Mouse (Mus musculus): ENCODE measurements at regions not wholly inside any gene's neighbourhood (a gene's known extent, or its start where the extent isn't known, plus 50 kb on each side); places are given as distances from the start of the nearest gene placed in this dataset. TPM values are rescaled to one million over a fixed set of nuclear protein-coding genes. Genes with fewer than 3 reads are reported as not detected.

DNA sequence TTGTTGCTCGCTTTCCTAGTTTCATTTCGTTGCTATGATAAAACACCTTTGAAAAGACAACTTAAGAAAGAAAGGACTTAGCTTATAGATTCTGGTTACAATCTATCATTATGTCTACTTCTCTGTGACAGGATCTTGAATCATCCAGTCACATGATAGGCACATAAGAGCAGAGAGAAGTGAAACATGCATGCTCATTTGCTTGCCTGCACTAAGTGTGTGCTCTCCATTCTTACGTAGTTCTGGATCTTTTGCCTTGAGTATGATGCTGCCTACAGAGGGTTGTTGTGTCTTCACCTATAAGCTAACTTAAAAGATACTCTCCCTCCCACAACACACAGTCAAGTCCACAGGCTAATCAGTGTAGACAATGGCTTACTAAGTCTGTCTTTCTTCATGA lies 62.1 kb upstream of the Pou1f1 start:
- Histone ChIP-seq H3K4me2 (replicated peaks; ENCODE audit: low read depth, low read length) (no peak overlapping the region), H3K4me1 (ENCODE audit: insufficient read depth, low read length) (no peaks in the 10 kb centered on the region), H3K27me3 (ENCODE audit: insufficient read depth, low read length) (no peaks in the 10 kb centered on the region), H3K9me3 (ENCODE audit: low read length) (no peaks in the 10 kb centered on the region), H3K27ac (ENCODE audit: low read length) (no peak overlapping the region), H3K9ac (replicated peaks; ENCODE audit: low read length) (no peak overlapping the region), H3K36me3 (ENCODE audit: insufficient read depth, low read length) (no peaks in the 10 kb centered on the region), H3K4me3 (ENCODE audit: low read length) (no peak overlapping the region)
- WGBS = 91% methylated on average over 3 of the region's 3 CpGs
- ATAC-seq (ENCODE audit: low FRiP score, low TSS enrichment) = no peak

DNA sequence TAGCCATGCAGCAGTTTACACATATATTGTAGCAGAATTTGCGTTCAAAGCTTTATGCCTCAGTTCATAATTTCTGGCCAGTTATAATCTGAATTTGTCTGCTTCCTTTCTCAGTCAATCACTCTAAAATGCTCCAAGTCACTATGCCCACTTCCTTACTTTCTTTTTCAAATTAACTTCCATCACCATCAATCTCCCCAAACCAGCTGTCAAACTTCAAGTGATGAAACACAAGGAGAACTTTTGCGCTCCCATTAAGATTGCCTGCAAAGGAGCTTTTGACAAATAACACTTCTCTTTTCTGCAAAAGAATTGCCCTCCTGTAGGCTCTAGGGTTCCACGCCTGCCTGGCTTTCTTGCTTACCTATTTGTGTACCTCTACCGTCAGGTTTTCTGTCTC lies 50.6 kb upstream of the Pou1f1 start:
- no peaks in the 10 kb centered on the region for H3K4me1 ChIP-seq (ENCODE audit: insufficient read depth, low read length)
- H3K27me3 ChIP-seq (ENCODE audit: insufficient read depth, low read length) = no peaks in the 10 kb centered on the region
- H3K4me3 ChIP-seq (ENCODE audit: low read length) = no peak overlapping the region
- no peak for ATAC-seq (ENCODE audit: low FRiP score, low TSS enrichment)
- WGBS = 77% methylated on average over 4 of the region's 4 CpGs
- H3K27ac ChIP-seq (ENCODE audit: low read length) = no peak overlapping the region
- no peaks in the 10 kb centered on the region for H3K36me3 ChIP-seq (ENCODE audit: insufficient read depth, low read length)
- no peak overlapping the region for H3K9ac ChIP-seq (replicated peaks; ENCODE audit: low read length)
- no peaks in the 10 kb centered on the region for H3K9me3 ChIP-seq (ENCODE audit: low read length)
- no peak overlapping the region for H3K4me2 ChIP-seq (replicated peaks; ENCODE audit: low read depth, low read length)

Small RNA genes in the stretch of these regions (microRNA-seq; reads per million reads assigned to microRNA genes)
- not detected for gene Gm23659
